Mouse (Mus musculus): ENCODE measurements at regions not wholly inside any gene's neighbourhood (a gene's known extent, or its start where the extent isn't known, plus 50 kb on each side); places are given as distances from the start of the nearest gene placed in this dataset.

- no peak for DNase-seq (ENCODE audit: low read depth in 1 of 2, low spot score in 2 of 2)
- no peaks in the 10 kb centered on the region for H3K4me1 ChIP-seq (ENCODE audit: control insufficient read depth, insufficient read depth, insufficient read length)
- no peaks in the 10 kb centered on the region for H3K27me3 ChIP-seq (ENCODE audit: control insufficient read depth, insufficient read depth, low read length)
- no peak overlapping the region for H3K27ac ChIP-seq (ENCODE audit: insufficient read depth, low read length)
- no peaks in the 10 kb centered on the region for H3K36me3 ChIP-seq (ENCODE audit: control insufficient read depth, insufficient read depth, low read length)
- no peak overlapping the region for H3K4me3 ChIP-seq (ENCODE audit: extremely low read depth, insufficient read depth, insufficient read length)
- no peak for TF ChIP-seq CTCF (IDR thresholded peaks at IDR 0.05; ENCODE audit: extremely low read depth, insufficient read depth, insufficient read length, insufficient replicate concordance)
- no peak for TF ChIP-seq POLR2A (IDR thresholded peaks at IDR 0.05; ENCODE audit: low read depth, low read length)
- 85% methylated on average over 12 of the region's 12 CpGs for WGBS
These were observed 167.6 kb downstream of the Fam173b start for GRCm38 (mm10) chr15:31768959-31769844.

- no peaks in the 10 kb centered on the region for H3K4me1 ChIP-seq (ENCODE audit: control insufficient read depth, insufficient read depth, insufficient read length)
- DNase-seq (ENCODE audit: low read depth in 1 of 2, low spot score in 2 of 2): no peak
- no peak overlapping the region for H3K27ac ChIP-seq (ENCODE audit: insufficient read depth, low read length)
- WGBS: 91% methylated on average over 2 of the region's 2 CpGs
- H3K27me3 ChIP-seq (ENCODE audit: control insufficient read depth, insufficient read depth, low read length): no peaks in the 10 kb centered on the region
- H3K4me3 ChIP-seq (ENCODE audit: extremely low read depth, insufficient read depth, insufficient read length): no peak overlapping the region
- no peaks in the 10 kb centered on the region for H3K36me3 ChIP-seq (ENCODE audit: control insufficient read depth, insufficient read depth, low read length)
- no peak for TF ChIP-seq CTCF (IDR thresholded peaks at IDR 0.05; ENCODE audit: extremely low read depth, insufficient read depth, insufficient read length, insufficient replicate concordance)
- TF ChIP-seq POLR2A (IDR thresholded peaks at IDR 0.05; ENCODE audit: low read depth, low read length): no peak
These were observed 181.4 kb downstream of the Fam173b start for GRCm38 (mm10) chr15:31783081-31783480.

GRCm38 (mm10) chr15:31785022-31785421 lies 183.4 kb downstream of the Fam173b start:
- H3K36me3 ChIP-seq (ENCODE audit: control insufficient read depth, insufficient read depth, low read length): no peaks in the 10 kb centered on the region
- WGBS: 72% methylated on average over 3 of the region's 3 CpGs
- TF ChIP-seq POLR2A (IDR thresholded peaks at IDR 0.05; ENCODE audit: low read depth, low read length) (no peak), CTCF (IDR thresholded peaks at IDR 0.05; ENCODE audit: extremely low read depth, insufficient read depth, insufficient read length, insufficient replicate concordance) (no peak)
- H3K4me1 ChIP-seq (ENCODE audit: control insufficient read depth, insufficient read depth, insufficient read length): no peaks in the 10 kb centered on the region
- no peak overlapping the region for H3K4me3 ChIP-seq (ENCODE audit: extremely low read depth, insufficient read depth, insufficient read length)
- no peaks in the 10 kb centered on the region for H3K27me3 ChIP-seq (ENCODE audit: control insufficient read depth, insufficient read depth, low read length)
- no peak overlapping the region for H3K27ac ChIP-seq (ENCODE audit: insufficient read depth, low read length)
- DNase-seq (ENCODE audit: low read depth in 1 of 2, low spot score in 2 of 2): no peak

GRCm38 (mm10) chr15:31798863-31799262 lies 197.2 kb downstream of the Fam173b start:
- WGBS: 87% methylated on average over 2 of the region's 2 CpGs
- Histone ChIP-seq H3K4me3 (ENCODE audit: extremely low read depth, insufficient read depth, insufficient read length) (no peak overlapping the region), H3K27ac (ENCODE audit: insufficient read depth, low read length) (no peak overlapping the region), H3K27me3 (ENCODE audit: control insufficient read depth, insufficient read depth, low read length) (no peaks in the 10 kb centered on the region), H3K4me1 (ENCODE audit: control insufficient read depth, insufficient read depth, insufficient read length) (no peaks in the 10 kb centered on the region), H3K36me3 (ENCODE audit: control insufficient read depth, insufficient read depth, low read length) (no peaks in the 10 kb centered on the region)
- DNase-seq (ENCODE audit: low read depth in 1 of 2, low spot score in 2 of 2): no peak
- TF ChIP-seq POLR2A (IDR thresholded peaks at IDR 0.05; ENCODE audit: low read depth, low read length): no peak
- TF ChIP-seq CTCF (IDR thresholded peaks at IDR 0.05; ENCODE audit: extremely low read depth, insufficient read depth, insufficient read length, insufficient replicate concordance): no peak

- Histone ChIP-seq H3K4me3 (ENCODE audit: extremely low read depth, insufficient read depth, insufficient read length) (no peak overlapping the region), H3K27me3 (ENCODE audit: control insufficient read depth, insufficient read depth, low read length) (no peaks in the 10 kb centered on the region), H3K36me3 (ENCODE audit: control insufficient read depth, insufficient read depth, low read length) (no peaks in the 10 kb centered on the region), H3K27ac (ENCODE audit: insufficient read depth, low read length) (no peak overlapping the region), H3K4me1 (ENCODE audit: control insufficient read depth, insufficient read depth, insufficient read length) (no peaks in the 10 kb centered on the region)
- no peak for DNase-seq (ENCODE audit: low read depth in 1 of 2, low spot score in 2 of 2)
- no peak for TF ChIP-seq CTCF (IDR thresholded peaks at IDR 0.05; ENCODE audit: extremely low read depth, insufficient read depth, insufficient read length, insufficient replicate concordance)
- no peak for TF ChIP-seq POLR2A (IDR thresholded peaks at IDR 0.05; ENCODE audit: low read depth, low read length)
- 77% methylated on average over 3 of the region's 3 CpGs for WGBS
These were observed 203.9 kb downstream of the Fam173b start for GRCm38 (mm10) chr15:31805522-31805921.

- WGBS: 91% methylated on average over 5 of the region's 5 CpGs
These were observed 213.9 kb downstream of the Fam173b start for GRCm38 (mm10) chr15:31815551-31815950.

GRCm38 (mm10) chr15:31819219-31819618 lies 217.6 kb downstream of the Fam173b start:
- no peak for DNase-seq (ENCODE audit: low read depth in 1 of 2, low spot score in 2 of 2)
- Histone ChIP-seq H3K4me3 (ENCODE audit: extremely low read depth, insufficient read depth, insufficient read length) (no peak overlapping the region), H3K36me3 (ENCODE audit: control insufficient read depth, insufficient read depth, low read length) (no peaks in the 10 kb centered on the region), H3K27ac (ENCODE audit: insufficient read depth, low read length) (no peak overlapping the region), H3K27me3 (ENCODE audit: control insufficient read depth, insufficient read depth, low read length) (no peaks in the 10 kb centered on the region), H3K4me1 (ENCODE audit: control insufficient read depth, insufficient read depth, insufficient read length) (no peaks in the 10 kb centered on the region)
- 82% methylated on average over 6 of the region's 6 CpGs for WGBS
- TF ChIP-seq POLR2A (IDR thresholded peaks at IDR 0.05; ENCODE audit: low read depth, low read length): no peak
- no peak for TF ChIP-seq CTCF (IDR thresholded peaks at IDR 0.05; ENCODE audit: extremely low read depth, insufficient read depth, insufficient read length, insufficient replicate concordance)

More at GRCm38 (mm10) chr15:31815551-31815950, 213.9 kb downstream of the Fam173b start:
- Histone ChIP-seq H3K27ac (ENCODE audit: insufficient read depth, low read length) (no peak overlapping the region), H3K27me3 (ENCODE audit: control insufficient read depth, insufficient read depth, low read length) (no peaks in the 10 kb centered on the region), H3K4me3 (ENCODE audit: extremely low read depth, insufficient read depth, insufficient read length) (no peak overlapping the region), H3K36me3 (ENCODE audit: control insufficient read depth, insufficient read depth, low read length) (no peaks in the 10 kb centered on the region), H3K4me1 (ENCODE audit: control insufficient read depth, insufficient read depth, insufficient read length) (no peaks in the 10 kb centered on the region)
- TF ChIP-seq POLR2A (IDR thresholded peaks at IDR 0.05; ENCODE audit: low read depth, low read length): no peak
- no peak for TF ChIP-seq CTCF (IDR thresholded peaks at IDR 0.05; ENCODE audit: extremely low read depth, insufficient read depth, insufficient read length, insufficient replicate concordance)
- no peak for DNase-seq (ENCODE audit: low read depth in 1 of 2, low spot score in 2 of 2)
